Mouse (Mus musculus) megakaryocyte progenitor cell, adult 5-6 weeks (primary cell): ENCODE measurements at regions not wholly inside any gene's neighbourhood (a gene's known extent, or its start where the extent isn't known, plus 50 kb on each side); places are given as distances from the start of the nearest gene placed in this dataset.
A peak's percentile ranks its signal among the peaks of the same experiment; 100 is the strongest.

ENCODE experiments used
- ATAC-seq: replicated peaks from 2 replicates; pipeline ENCODE4 v1.8.0; 2016; ENCODE audit warnings: mild to moderate bottlenecking, moderate TSS enrichment, inconsistent platforms; ENCODE audit not compliant: poor library complexity

GRCm38 (mm10) chr13:51227836-51228235, 57.0 kb downstream of the Nxnl2 start:
- no peak for ATAC-seq

GRCm38 (mm10) chr13:51228862-51229770, 58.3 kb downstream of the Nxnl2 start:
- no peak for ATAC-seq

DNA sequence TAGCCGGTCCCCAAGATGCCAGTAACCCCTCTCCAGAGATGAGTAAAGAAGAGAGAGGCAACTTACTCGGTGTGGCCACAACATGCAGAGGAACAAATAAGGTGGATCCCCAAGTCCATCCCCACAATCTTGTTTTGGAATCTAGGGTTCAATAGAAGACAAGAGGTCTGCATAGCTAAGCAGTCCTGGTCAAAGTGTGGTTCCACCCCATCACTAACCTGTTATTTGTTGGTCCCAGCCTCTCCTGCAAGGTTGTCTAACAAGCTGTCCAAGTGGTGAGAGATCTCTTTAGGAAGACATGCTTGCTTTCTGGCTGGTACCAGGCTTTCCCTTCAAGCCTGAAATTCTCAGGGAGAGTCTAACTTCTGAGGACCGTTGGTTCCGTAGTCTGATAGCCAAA, 59.0 kb downstream of the Nxnl2 start:
- no peak for ATAC-seq

- no peak for ATAC-seq
These were observed 60.8 kb downstream of the Nxnl2 start for GRCm38 (mm10) chr13:51231586-51231985.

- peak; percentile 85 for ATAC-seq
These were observed 76.6 kb downstream of the Nxnl2 start for GRCm38 (mm10) chr13:51247378-51247777.

- ATAC-seq, result no peak
These were observed 82.5 kb downstream of the Nxnl2 start for GRCm38 (mm10) chr13:51253371-51253770.

DNA sequence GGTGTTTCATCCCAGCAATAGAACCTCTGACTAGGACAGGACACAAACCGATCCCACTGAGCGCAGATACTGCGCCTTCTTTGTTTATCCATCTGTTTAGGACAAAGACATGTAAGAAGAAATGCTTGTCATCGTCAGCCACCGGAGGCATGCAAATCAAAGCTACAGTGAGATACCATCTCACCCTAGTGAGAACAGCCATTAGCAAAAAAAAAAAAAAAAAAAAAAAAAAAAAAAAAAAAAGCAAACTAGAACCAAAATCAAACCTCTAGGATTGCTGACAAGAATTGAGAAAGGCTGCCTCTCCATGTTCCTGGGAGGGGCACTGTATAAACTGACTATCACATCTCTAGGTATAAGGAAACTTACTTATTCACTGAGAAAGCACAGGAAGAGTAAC, 84.9 kb downstream of the Nxnl2 start:
- ATAC-seq, result no peak

DNA sequence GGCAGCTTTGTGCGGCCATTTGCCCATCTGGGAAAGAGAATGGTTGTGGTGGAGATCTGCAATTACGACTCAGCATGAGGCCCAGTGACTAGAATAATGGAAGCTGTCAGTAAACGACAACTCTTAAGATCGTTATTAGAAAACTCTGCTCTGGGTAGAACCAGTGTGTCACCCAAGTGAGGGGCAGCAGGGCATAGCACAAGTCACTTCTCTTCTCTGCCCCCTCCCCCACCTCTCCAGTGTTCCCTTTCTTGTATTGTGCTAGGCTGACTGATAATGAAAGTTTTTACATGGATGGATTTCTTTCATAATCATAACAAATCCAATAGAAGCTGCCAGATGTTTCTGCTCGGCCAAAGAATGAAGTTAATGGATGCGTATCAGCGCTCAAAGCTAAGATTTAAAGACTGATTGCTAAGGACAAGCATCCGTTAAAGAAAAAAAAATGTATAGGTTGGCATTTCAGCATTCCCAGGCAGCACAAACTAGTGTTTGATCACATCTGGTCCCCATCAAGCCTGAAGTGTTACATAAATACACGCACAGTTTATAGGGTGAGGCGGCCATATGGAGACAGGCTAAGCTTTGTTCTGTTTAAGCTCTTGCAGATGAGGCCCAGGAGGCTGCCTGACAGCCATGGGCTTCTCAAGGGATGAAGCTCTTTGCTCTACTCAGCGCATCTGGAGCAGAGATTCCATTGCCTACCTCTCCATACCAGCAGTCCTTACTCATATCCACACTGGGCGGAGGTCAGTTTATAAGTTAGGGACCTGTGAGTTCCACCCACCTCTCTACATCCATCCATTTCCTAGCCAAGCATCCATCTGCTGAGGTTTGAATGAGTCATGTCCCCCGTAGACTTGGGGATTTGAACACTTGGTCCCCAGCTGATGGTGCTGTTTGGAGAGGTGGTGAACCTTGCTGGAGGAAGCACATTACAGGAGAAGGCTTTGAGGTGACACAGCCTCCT, 88.2 kb downstream of the Nxnl2 start:
- no peak for ATAC-seq

- no peak for ATAC-seq
These were observed 90.8 kb downstream of the Nxnl2 start for GRCm38 (mm10) chr13:51261619-51262018.

GRCm38 (mm10) chr13:51272786-51273185, 102.0 kb downstream of the Nxnl2 start:
- no peak for ATAC-seq

DNA sequence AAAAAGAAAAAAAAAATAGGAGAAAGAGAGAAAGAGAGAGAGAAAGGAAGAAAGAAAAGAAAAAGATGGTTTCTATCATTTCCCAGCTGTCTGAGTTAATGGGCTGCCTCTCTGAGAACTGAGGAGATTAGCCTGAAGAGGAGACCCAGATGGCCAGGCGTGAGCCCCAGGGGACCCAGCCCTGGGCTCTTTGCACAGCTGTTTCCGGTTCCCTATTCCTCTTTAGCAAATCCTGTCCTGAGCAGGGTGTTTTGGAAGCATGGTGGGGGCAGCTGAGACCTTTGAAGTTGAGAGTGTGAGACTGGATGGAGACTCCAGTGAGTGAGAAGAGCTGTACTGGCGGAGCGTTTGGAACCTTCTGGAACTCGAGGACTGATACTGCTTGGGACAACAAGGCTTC, 103.8 kb downstream of the Nxnl2 start:
- peak; percentile 39; the same call in 1 of the 2 replicates for ATAC-seq

GRCm38 (mm10) chr13:51276601-51277000, 105.8 kb downstream of the Nxnl2 start:
- no peak for ATAC-seq

DNA sequence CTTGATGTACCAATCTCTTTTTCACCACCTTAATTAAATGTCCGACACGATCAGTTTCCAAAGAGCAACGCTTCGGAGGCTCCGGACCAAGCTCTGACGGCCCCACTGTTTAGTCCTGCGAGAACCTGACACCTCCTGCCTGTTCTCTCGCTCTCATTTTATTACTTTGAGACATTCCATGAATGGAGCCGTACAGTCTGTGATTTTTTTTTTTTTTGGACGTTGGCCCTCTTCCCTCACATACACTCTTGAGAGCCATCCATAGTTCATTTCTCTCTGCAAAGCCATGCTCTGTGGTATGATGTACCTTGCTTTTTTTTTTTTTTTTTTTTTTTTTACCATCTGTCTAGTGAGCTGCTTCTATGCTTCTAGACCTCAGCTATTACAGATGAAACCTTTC, 106.7 kb downstream of the Nxnl2 start:
- ATAC-seq, result no peak

DNA sequence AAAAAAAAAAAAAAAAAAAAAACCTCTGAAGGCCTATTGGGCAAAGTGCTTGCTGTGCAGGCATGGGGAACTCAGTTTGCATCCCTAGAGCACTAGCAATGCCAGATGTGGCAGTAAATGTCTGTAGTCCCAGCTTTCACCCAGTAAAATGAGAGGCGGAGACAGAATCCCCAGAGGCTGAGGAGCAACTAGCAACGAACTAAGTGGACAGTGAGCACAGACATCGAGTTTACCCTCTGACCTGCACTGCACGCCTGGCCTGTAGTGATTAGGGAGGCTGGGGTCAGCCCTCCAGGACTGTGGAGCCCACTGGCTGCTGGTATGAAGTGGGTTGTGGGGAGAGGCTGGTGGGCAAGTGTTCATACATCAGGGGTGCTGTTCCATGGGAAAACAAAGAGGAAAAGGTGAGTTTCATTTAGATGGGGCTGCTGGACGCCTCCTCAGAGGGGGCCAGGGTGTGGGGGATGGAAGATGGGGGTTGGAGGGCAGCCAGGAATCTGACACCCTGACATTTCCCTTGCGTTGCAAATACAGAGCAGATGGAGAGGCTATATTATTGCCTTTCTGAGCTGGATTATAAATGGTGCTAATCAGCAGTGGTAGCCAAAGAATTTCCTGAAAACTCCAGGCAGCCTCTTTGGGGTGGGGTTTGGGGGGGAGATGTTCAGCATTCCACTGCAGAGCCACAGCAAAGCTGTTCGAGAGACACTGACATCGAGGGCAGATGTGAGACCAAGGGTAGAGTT, 109.0 kb downstream of the Nxnl2 start:
- no peak for ATAC-seq

DNA sequence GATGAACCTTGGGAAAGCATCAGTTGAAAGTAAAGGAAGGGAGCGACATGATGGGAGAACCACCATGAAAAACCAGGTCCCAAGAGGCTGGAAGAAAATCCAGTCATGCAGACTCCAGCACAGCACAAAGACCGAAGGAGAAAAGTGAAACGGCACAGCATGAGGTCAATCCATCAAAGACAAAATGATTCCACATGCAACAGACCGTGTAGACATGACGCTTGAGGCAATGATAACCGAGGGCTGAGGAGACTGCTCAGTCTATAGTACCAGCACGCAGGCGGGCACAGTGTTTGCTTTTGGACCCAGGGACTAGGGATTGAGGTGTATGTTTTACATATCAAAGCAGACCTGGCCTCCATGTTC, 109.5 kb downstream of the Nxnl2 start:
- ATAC-seq, result no peak

DNA sequence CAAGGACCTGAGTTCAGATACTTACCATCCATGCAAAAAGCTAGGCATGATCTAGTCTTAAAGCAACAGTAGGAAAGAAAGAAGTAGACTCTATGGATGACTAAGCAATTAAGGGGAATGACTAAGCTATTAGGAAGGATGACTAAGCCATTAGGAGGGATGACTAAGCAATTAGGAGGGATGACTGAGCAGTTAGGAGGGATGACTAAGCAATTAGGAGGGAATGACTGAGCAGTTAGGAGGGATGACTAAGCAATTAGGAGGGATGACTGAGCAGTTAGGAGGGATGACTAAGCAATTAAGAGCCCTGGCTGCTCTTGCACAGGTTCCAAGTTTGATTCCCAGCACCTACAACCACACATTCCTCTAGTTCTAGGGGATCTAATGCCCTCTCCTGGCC, 113.9 kb downstream of the Nxnl2 start:
- ATAC-seq, result peak; percentile 31; the same call in 1 of the 2 replicates

DNA sequence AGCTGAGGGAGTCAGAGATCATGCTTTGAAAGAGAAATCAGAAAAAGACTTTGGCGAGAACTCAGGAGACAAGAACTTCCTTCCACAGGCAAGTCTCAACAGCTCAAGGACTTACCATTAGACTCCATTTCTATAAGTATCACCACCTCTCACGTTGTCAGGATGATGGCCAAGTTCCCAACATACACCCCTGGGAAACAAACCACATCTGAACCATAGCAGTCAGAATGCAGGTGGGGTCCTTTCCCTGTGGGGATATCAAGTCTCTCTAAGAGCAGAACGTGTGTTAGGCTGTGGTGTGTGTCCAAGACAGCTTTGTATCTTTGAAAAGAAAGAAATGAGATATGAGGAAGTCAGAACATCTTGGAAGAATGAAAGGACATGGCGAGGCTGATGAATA, 118.6 kb downstream of the Nxnl2 start:
- ATAC-seq, result no peak

GRCm38 (mm10) chr13:51290021-51290424, 118.4 kb upstream of the S1pr3 start:
- no peak for ATAC-seq

GRCm38 (mm10) chr13:51290926-51291325, 117.5 kb upstream of the S1pr3 start:
- no peak for ATAC-seq

- no peak for ATAC-seq
These were observed 115.4 kb upstream of the S1pr3 start for GRCm38 (mm10) chr13:51293047-51293446.

DNA sequence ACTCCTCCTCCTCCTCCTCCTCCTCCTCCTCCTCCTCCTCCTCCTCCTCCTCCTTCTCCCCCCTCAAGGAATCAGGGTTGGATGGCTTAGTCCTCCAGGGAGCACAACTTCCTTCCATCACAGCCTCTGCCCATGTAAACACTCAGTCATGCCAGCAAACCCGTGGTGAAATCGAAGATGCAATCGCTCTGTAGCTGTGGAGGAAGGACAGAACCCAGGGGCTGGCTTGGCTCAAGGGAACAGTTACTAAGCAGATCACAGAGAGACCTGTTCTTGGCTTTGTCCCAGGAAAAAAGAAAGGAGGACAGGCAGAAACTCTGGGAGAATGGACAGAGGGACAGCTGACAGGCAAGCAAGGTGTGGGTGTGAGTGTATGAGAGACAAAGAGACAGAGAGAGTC, 112.6 kb upstream of the S1pr3 start:
- ATAC-seq, result peak; percentile 50
